Mouse (Mus musculus) 3134 (cell line): ENCODE measurements at regions not wholly inside any gene's neighbourhood (a gene's known extent, or its start where the extent isn't known, plus 50 kb on each side); places are given as distances from the start of the nearest gene placed in this dataset.

Experiments
- DNase-seq: peaks from one replicate; pipeline ENCODE4 v3.0.0-alpha.2; 2011; ENCODE audit warnings: low spot score; ENCODE audit not compliant: insufficient read length; ENCODE audit errors: extremely low read depth

DNA sequence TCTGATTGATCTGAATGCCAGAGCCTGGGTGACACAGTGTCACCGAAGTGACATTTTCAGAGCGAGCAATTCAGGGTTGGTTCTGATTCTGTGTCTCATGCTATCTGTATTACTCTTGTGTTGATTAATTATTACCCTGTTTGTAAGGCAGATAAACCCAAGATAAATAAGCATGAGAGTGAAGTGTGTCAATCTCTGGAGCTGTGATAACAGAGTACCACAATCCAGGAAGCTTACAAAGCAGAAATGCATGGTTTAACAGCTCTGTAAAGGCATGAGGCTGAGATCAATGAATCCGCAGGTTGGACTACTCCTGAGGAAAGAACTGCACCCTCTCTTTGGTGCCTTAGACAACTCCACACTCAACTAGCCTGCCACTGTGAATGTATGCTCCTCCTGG is 218.5 kb upstream of the Tle4 start:
- DNase-seq, result no peak

DNA sequence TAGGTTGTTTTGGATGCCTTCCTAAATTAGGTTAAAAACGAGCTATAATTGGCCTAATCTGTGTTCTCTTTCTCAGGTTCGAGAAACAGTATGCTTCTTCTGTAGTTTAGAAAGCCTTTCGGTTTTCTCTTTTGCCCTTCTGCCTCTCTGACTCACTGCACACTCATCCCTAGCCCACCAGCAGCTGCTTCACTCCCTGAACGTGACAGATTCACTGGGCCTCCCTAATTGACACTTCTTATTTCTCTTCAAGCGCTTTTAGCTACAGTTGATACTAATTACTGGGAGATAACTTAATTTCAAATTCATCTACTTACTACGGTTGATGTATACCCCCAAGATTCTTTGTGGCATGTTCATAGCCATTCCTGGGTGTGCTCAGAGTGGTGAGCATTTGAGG is 208.9 kb upstream of the Tle4 start:
- DNase-seq, result no peak

DNA sequence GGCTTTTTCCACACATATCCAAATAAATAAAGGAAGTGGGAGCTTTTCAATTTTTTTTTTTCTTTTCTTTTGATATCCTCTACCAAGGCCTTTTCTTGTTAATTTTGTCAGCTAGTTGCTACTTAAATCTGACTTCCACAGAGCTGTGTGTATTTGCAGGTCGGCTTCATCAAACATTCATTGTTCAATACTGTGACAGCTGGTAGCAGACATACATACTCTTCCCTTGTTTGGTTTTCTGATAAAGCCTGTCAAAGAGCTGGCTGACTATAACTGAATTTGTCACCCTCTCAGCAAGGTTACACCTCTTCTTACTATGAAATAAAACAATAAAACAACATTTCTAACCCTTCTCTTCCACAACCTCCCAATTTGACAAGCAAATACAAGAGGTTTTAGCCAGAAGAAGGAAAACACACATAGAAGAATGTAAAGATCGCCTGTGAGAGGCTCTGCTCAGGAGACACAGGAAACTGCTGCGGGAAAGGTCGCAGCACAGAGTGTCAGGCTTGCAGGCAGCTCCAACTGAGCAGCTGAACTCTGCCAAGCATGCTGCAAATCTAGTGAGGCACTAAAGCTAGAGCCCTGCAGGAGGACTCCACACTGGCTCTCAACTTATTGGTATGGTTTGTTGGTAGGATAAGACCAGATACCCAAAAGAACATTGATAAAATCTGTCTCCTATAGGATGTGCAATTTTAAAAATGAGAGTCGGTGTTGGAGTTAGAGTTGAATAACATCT is 205.2 kb upstream of the Tle4 start:
- DNase-seq, result no peak

DNA sequence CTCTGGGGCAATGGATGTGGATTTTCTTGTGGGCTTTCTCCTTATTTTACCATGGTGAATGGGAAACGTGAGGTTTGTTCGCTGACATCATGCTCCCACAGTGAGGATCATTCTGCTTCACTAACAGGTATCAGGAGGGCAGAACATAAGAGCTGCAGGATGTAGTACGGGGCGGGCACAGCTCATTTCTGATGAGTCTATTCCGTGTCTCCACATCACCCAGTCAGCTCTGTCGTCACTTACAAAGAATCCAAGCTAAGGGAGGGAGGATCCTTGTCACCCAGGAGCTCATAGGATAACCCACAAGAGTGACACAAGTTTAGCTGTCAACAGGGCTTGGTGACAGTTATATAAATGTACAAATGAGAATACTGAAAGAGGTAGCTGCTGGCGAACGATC is 203.8 kb upstream of the Tle4 start:
- DNase-seq, result no peak

DNA sequence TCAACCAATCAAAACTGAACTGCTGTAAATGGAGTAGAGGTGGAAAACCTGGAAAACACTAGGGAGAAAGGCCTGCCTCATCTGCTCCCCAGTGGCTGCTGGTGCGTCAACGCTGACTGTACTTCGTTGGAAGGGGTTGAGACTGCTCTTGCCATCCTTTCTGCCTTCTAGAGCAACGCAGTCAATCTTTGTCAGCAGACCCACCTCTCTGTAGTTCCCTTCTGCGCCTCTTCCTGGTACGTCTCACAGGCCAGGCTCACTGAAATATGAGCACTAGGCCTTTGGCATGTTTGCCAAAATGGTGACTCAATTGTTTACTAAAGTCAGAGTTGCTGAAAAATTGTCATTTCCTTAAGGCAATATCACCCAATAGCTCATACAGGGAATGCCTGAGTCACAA is 201.2 kb upstream of the Tle4 start:
- DNase-seq, result no peak

DNA sequence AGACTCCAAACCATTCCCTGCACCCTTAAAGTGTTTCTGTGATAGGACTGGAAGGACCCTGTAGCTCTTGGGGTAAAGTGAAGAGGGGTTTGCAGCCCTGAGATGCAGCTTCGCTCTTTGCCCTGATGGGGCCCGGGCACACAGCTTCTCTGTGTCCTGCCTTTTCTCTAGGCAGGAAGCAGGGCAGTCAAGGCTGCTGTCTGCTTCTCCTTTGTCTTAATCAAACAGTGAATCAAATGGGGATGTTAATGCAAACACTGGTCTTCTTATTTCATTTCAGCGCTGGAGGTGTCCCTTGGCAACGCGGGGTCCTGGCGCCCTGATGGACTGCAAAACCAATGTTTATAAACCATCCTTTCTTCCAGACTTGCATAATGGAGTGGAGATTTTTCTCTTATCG is 200.6 kb upstream of the Tle4 start:
- DNase-seq, result no peak

DNA sequence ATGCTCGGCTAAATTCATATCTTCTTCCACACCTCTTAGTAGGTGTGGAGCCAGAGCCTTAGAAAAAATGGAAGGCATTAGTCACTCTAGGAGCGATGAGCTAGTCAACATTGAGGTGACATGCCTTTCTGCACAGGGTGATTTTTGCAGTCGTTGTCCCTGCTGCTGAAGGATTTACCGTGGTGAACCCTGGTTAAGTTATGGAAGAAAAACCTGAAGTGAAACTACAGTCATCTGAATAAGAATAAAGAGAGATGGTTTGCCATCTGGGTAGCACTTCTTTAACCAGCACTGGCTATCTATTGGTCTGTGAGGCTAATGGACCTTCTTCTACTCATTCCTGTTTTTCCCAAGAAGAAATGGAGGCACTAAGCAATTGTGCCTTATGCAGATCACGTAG is 198.1 kb upstream of the Tle4 start:
- DNase-seq, result no peak

DNA sequence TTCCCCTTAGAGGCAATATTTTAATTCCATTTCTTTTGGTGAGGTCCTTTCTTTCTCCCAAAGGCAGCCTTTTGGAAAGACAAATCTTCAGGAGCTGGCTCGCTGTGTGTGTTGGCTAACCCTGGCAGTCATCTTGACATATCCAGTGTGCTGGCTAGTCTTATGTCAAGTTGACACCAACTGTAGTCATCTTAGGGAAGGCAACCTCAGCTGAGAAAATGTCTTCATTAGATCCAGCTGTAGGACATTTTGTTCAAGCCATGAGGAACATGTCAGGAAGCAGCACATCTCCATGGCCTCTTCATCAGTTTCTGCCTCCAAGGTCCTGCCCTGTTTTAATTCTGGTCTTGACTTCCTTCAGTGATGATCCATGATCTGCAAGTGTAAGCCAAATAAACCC is 192.1 kb upstream of the Tle4 start:
- DNase-seq, result no peak

DNA sequence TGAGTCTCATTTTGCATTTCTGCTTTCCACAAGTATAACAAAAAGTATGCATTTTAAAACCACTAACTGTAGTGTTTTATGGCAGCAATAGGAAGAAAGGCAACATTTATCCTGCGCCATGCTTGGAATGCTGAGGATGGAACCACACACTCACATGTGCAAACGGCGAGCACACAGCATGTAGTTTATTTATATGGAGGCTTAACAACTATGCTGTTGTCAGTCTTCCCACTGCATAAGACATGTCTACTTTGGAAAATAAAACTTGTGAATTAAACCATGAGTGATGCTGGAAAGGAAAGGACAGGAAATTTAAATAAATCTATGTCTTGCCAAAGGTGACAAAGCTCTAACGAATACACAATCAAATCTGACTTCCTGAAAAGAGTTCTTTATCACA is 190.8 kb upstream of the Tle4 start:
- DNase-seq, result no peak

DNA sequence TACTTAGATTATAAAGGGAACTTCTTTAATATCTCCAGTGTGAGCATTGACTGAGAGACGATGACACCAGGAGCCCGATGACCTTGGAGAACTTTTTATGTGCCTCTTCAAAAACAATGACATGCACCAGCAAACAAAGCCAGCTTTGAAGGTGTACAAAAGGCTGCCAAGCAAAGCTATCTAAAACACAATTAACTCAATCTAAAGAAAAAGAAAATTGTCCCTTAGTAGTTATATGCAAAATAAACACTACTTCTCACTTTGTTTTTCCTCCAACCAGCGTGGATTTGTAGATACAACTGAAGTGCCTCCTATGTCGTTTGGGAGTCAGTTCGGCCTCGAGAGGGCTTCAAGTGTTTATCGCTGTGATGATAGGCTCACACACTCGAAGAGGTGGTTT is 189.0 kb upstream of the Tle4 start:
- DNase-seq, result no peak

DNA sequence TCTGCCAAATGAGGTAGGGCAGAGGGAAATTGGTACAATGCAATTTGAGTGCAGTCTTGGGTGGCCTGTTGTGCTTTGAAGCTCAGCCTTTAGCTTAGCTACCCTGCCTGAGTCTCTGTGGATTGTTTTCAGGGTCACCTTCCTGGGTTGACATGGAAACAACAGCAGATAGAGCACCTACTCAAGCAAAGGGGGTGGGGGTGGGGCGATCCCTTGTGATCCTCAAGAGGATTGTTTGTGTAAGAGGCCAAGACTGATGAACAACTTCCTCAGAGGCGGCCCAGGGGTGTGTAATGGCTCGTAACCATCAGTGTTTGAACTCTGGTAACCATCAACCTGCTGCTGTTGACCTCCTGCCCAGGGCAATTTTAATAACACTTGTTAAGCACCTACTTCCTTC is 187.8 kb upstream of the Tle4 start:
- no peak for DNase-seq

DNA sequence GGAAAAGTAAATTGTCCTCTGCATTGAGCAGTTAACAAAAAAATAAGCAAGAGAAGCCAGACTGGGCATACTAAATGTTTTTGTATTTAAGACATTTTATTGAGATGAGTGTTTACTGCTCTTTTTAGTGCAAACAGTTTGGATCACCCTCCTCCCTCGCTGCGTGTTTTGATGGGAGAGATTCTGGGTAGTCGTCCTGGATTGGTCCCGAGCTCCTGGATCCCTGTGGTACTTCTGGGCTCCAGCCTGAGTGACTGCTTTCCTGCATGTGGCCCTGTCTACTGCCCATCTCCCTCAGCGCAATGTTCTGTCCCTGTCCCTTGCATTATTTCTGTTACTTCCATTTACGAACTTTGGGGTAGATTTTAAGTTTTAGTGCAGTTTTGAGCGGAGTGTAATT is 179.9 kb upstream of the Tle4 start:
- DNase-seq, result no peak

DNA sequence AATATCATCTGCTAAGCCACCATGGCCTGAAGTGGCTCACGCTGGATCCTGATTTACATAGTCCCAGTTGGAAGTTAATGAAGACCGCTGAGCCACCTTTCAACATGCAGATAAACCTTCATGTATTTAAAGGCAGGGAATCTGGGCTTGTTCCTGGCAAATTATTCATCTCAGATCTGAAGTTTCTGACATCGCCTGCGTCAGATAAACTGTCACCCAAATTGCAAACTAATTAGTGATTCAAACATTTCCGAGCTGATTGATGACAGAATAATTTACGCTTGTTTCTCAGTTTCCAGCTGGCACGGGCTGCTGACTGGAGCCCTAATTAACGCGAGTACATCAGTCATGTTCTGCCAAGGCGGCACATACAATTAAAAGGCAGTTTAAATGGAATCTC is 179.3 kb upstream of the Tle4 start:
- no peak for DNase-seq

DNA sequence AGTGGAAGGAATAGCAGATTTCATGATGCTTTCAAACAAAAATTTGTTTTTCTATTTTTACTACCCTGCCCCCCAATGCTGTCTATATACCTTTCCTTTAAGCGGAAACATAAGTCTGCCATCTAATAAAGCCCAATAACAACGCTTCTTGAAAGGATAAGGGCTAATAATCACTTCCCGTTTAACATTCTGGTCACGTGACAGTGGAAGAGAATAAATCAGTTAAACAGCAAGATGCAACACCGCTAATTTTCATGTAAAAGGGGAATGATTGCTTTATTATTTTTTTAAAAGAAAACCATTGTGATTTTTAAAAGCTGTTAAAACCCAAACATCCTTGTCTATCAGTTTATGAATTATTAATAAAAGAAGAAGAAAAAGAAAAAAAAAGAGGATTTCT is 178.9 kb upstream of the Tle4 start:
- no peak for DNase-seq

DNA sequence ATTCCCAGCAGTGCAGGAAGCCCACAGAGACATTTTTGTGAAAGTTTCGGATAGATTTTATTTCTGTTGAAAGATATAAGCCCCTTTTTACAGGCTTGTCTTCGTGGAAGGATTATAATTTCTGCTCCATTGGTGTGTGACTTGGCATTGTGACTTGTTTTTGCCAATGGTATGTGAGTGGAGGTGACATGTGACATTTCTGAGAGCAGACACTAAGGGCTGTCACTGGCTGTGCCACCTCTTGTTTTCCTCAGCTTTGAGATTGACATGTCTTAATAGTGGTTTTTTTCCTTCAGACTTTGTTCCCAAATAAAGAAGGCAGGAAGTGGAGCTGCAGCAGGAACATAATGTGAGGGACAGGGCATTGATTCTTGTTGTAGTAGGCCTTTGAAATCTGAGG is 174.9 kb upstream of the Tle4 start:
- no peak for DNase-seq

DNA sequence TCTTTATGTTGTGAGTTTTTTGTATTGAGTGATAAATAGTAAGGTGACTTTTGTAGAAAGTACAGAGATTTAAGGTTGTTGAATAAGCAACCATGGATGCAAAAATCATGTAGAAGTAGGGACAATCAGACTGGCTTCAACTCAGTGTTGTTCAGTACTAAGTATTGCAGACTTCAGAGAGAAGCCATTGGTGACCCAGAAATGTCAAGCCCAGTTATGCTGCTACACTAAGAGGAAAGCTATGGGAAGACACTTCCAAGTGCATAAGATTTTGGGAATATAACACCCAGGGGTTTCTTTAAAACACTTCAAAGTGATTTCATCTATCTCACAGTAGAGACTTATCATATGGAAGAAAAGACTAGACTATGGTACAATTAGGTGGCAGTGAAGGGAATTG is 154.8 kb upstream of the Tle4 start:
- no peak for DNase-seq

DNA sequence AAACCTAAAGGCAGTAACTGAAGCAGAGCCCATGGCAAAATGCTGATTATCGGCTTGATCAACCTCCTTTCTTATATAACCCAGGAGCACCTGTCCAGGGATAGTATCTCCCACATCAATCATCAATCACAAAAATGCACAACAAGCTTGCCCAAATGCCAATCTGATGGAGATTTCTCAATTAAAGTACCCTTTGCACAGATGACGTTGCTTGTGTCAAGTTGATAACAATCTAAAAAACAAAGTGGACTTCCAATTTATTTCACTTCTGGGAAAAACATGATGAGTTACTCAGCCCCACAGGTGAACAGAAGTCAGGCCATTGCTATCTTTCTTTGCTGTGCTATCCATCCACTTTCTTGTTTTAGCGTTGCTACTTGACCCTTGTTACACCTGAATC is 144.5 kb upstream of the Tle4 start:
- no peak for DNase-seq

DNA sequence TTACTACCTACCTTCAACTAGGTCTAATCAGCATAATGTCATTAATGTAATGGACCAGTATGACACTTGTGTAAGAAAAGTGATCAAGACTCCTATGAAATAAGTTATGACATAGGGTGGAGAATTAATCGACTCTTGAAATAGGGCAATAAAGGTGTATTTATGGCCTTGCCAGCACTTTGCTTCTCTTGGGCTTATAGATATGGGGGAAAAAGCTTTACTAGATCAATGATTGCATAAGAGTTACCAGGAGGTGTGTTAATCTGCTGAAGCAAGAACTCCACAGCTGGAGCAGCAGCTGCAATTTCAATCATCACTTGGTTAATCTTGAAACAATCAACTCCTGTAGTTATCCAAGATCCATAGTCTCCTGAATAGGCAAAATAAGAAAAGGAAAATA is 143.1 kb upstream of the Tle4 start:
- no peak for DNase-seq

DNA sequence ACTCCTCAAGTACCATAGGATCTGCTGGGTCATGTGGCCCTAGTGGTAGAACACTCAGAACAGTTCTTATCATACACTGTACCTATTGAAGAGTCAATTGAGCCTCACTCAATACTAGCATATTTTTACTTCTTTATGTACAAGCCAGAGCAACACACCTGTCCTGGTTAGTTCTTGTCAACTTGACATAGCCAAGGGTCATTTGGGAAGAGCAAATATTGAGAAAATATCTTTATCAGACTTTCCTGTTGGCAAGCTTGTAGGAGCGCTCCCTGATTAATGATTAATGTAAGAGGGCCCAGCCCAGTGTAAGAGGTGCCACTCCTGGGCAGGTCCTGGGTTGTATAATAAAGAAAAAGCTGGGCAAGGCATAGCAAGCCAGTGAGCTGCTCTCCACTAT is 142.3 kb upstream of the Tle4 start:
- DNase-seq, result no peak

DNA sequence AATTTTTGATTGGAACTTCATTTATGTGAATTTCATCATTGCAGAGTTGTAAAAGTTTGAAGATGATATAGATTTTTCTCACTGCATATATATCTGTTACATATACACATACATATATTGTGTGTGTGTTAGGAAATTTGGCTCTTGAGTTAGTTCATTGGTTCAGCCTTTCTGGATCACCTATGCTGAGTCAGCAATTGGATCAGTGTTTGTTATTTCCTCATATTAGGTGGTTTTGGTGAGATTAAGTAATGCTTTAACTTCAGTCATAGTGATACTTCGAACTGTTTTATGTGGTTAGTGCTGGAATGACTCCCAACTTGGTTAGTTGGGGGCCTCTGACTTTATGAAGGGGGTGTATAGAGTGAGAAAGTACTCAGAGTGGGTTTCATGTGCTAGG is 138.7 kb upstream of the Tle4 start:
- DNase-seq, result no peak

DNA sequence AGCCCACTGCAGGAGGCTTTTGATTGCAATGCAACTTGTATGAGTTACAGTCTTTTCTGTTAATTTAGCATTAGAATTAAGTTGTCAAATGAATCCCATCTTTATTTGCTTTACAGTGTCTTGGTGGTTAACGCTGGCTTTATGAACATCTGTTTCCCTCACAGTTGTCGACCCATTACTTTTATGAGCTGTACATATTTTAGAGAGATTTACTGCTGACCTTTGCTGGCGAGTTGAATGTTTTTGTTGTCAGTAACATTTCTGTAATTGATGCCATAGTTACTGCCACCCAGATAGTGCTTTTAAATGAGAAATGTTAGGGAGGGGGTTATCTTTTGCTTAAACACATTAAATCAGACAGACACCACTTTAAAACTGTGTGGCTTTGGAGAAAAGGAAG is 127.5 kb upstream of the Tle4 start:
- DNase-seq, result no peak

DNA sequence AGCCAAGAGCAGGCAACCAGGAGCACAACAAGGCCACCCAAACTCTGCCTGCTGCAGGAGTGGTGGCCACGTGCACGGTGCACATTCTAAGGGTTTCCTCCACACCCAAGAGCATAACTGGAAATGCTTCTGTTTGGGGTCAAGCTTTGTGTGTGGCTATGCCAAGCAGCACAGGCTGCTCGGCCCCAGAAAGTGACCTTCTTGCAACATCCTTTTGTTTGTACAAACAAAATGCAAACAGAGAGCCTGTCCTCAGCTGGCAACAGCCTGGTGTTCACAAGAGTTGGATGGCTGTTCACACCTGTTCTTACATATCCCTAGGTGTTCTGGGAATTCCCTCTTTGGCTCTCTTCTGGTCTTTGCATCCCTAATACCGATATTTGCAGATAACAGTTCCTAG is 126.8 kb upstream of the Tle4 start:
- DNase-seq, result no peak

DNA sequence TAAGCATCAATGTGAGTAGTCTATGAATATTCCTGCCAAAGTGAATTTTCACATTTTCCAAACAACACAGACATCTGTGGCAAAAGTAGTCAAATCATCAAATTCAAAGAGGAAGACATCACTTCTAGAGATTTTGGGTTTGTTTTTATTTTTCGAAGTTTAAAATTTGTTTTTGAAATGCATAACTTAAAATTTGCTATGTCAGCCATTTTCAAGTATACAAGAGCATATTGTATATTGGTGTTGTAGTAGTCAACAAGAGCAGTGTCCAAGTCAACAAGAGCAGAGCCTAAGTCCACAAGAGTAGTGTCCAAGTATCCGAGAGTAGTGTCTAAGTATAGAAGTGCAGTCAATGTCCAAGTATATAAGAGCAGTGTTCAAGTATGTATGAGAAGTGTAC is 107.9 kb upstream of the Tle4 start:
- no peak for DNase-seq
